Mouse (Mus musculus): ENCODE data around the gene Stra6. TPM values are rescaled to one million over a fixed set of nuclear protein-coding genes. Genes with fewer than 3 reads are reported as not detected.

Gene Stra6
- total and polyA plus RNA-seq, 2 experiments: not detected

GRCm38 (mm10) chr9:58085074-58085473 lies 21.5 kb downstream of the Stra6 start:
- H3K27me3 ChIP-seq (ENCODE audit: control insufficient read depth, insufficient read depth, low read length): no peaks in the 10 kb centered on the region
- H3K4me3 ChIP-seq (ENCODE audit: insufficient read depth, low read depth, low read length): no peak overlapping the region
- no peaks in the 10 kb centered on the region for H3K79me2 ChIP-seq (ENCODE audit: control insufficient read depth, insufficient read depth, low read length)
- peak; percentile 12 for DNase-seq (ENCODE audit: extremely low read depth, low read depth, low spot score)
- TF ChIP-seq CTCF (IDR thresholded peaks at IDR 0.05; ENCODE audit: low read depth, low read length): no peak
- TF ChIP-seq POLR2A (IDR thresholded peaks at IDR 0.05; ENCODE audit: extremely low read depth, insufficient read depth, low read length): no peak
- no peak overlapping the region for H3K27ac ChIP-seq (replicated peaks; ENCODE audit: insufficient read depth, low read depth, low read length)
- peaks cover 6% of the 10 kb centered on the region for H3K4me1 ChIP-seq (ENCODE audit: control insufficient read depth, insufficient read depth, low read length)
- no peak overlapping the region for H3K9ac ChIP-seq (ENCODE audit: low read depth, low read length)
- no peaks in the 10 kb centered on the region for H3K36me3 ChIP-seq (ENCODE audit: control insufficient read depth, insufficient read depth, low read length)
- WGBS: 6% methylated on average over 2 of the region's 2 CpGs

DNA sequence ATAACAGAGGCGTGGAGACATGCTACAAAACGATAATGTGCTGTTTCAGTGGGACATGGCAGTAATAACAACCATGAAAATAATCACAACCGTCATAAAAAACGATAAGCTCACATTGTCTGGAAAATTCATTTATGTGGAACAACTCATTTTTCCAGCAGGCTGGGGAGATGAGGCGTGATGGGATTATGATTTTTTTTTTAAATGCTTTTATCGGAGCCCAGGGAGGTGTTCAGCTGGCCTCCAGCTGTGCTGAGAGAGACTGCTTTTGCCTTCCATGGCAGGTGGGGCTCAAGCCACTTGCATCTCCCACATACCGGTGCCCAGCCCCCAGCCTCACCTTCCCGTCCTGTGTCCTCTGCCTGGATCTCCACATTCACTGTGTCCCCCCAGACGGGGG lies 22.6 kb downstream of the Stra6 start:
- H3K36me3 ChIP-seq (ENCODE audit: control insufficient read depth, insufficient read depth, low read length): no peaks in the 10 kb centered on the region
- no peaks in the 10 kb centered on the region for H3K79me2 ChIP-seq (ENCODE audit: control insufficient read depth, insufficient read depth, low read length)
- H3K9ac ChIP-seq (ENCODE audit: low read depth, low read length): no peak overlapping the region
- 56% methylated on average over 9 of the region's 9 CpGs for WGBS
- H3K27ac ChIP-seq (replicated peaks; ENCODE audit: insufficient read depth, low read depth, low read length): no peak overlapping the region
- no peak overlapping the region for H3K4me3 ChIP-seq (ENCODE audit: insufficient read depth, low read depth, low read length)
- no peak for DNase-seq (ENCODE audit: extremely low read depth, low read depth, low spot score)
- H3K4me1 ChIP-seq (ENCODE audit: control insufficient read depth, insufficient read depth, low read length): peaks cover 6% of the 10 kb centered on the region
- H3K27me3 ChIP-seq (ENCODE audit: control insufficient read depth, insufficient read depth, low read length): no peaks in the 10 kb centered on the region
- TF ChIP-seq CTCF (IDR thresholded peaks at IDR 0.05; ENCODE audit: low read depth, low read length) (no peak), POLR2A (IDR thresholded peaks at IDR 0.05; ENCODE audit: extremely low read depth, insufficient read depth, low read length) (no peak)

GRCm38 (mm10) chr9:58086861-58087260 lies 23.3 kb downstream of the Stra6 start:
- Histone ChIP-seq H3K9ac (ENCODE audit: low read depth, low read length) (no peak overlapping the region), H3K27ac (replicated peaks; ENCODE audit: insufficient read depth, low read depth, low read length) (no peak overlapping the region), H3K79me2 (ENCODE audit: control insufficient read depth, insufficient read depth, low read length) (no peaks in the 10 kb centered on the region), H3K4me1 (ENCODE audit: control insufficient read depth, insufficient read depth, low read length) (peaks cover 10% of the 10 kb centered on the region), H3K36me3 (ENCODE audit: control insufficient read depth, insufficient read depth, low read length) (no peaks in the 10 kb centered on the region), H3K4me3 (ENCODE audit: insufficient read depth, low read depth, low read length) (no peak overlapping the region), H3K27me3 (ENCODE audit: control insufficient read depth, insufficient read depth, low read length) (no peaks in the 10 kb centered on the region)
- no peak for DNase-seq (ENCODE audit: extremely low read depth, low read depth, low spot score)
- WGBS: 84% methylated on average over 7 of the region's 7 CpGs
- TF ChIP-seq POLR2A (IDR thresholded peaks at IDR 0.05; ENCODE audit: extremely low read depth, insufficient read depth, low read length) (no peak), CTCF (IDR thresholded peaks at IDR 0.05; ENCODE audit: low read depth, low read length) (no peak)

DNA sequence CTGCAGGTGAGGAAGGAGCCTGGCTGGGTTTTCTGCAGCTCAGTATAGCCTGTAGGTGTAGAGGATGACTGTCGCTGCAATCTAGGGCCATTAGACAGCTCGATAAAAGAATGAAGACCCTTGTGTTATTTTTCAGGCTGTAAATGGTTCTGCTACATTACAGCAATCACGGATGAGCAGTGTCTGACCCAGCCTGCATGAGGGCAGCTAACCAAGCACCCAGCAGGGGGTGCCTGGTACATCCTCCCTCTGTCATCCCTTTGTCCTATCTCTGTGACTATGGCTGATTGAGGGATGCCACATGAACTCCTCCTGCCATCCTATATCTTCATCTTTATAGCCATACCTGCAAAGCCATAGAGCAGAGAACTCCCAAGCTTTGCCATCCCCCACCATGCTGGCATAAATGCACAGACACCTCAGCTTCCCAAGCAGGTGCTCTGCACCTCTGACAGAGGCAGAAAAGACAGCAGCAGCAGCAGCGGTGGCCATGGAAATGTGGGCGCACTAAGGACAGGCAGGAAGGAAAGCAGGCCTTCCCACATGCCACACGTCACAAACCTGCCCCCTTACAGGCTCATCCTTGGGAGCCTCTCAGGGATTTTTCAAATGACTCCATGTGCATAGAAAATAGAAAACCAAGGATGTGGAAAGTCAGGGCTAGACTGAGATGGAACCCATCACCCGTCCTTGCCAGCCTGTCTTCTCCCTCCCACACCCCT lies 23.9 kb downstream of the Stra6 start:
- 77% methylated on average over 7 of the region's 7 CpGs for WGBS
- no peaks in the 10 kb centered on the region for H3K36me3 ChIP-seq (ENCODE audit: control insufficient read depth, insufficient read depth, low read length)

GRCm38 (mm10) chr9:58091623-58092425 lies 28.2 kb downstream of the Stra6 start:
- Histone ChIP-seq H3K36me3 (ENCODE audit: control insufficient read depth, insufficient read depth, low read length) (no peaks in the 10 kb centered on the region), H3K9ac (ENCODE audit: low read depth, low read length) (no peak overlapping the region), H3K4me1 (ENCODE audit: control insufficient read depth, insufficient read depth, low read length) (peaks cover 11% of the 10 kb centered on the region), H3K27ac (replicated peaks; ENCODE audit: insufficient read depth, low read depth, low read length) (peak overlapping the region; percentile 87), H3K27me3 (ENCODE audit: control insufficient read depth, insufficient read depth, low read length) (no peaks in the 10 kb centered on the region), H3K4me3 (ENCODE audit: insufficient read depth, low read depth, low read length) (no peak overlapping the region), H3K79me2 (ENCODE audit: control insufficient read depth, insufficient read depth, low read length) (no peaks in the 10 kb centered on the region)
- peak; percentile 92 for DNase-seq (ENCODE audit: extremely low read depth, low read depth, low spot score)
- WGBS: 46% methylated on average over 4 of the region's 4 CpGs
- no peak for TF ChIP-seq POLR2A (IDR thresholded peaks at IDR 0.05; ENCODE audit: extremely low read depth, insufficient read depth, low read length)
- no peak for TF ChIP-seq CTCF (IDR thresholded peaks at IDR 0.05; ENCODE audit: low read depth, low read length)

More for the DNA sequence above, 23.9 kb downstream of the Stra6 start:
- no peaks in the 10 kb centered on the region for H3K79me2 ChIP-seq (ENCODE audit: control insufficient read depth, insufficient read depth, low read length)
- H3K4me1 ChIP-seq (ENCODE audit: control insufficient read depth, insufficient read depth, low read length): peaks cover 15% of the 10 kb centered on the region
- no peak overlapping the region for H3K9ac ChIP-seq (ENCODE audit: low read depth, low read length)
- DNase-seq (ENCODE audit: extremely low read depth, low read depth, low spot score): no peak
- TF ChIP-seq CTCF (IDR thresholded peaks at IDR 0.05; ENCODE audit: low read depth, low read length) (peak; percentile 23; the same call in 1 of the 2 replicates), POLR2A (IDR thresholded peaks at IDR 0.05; ENCODE audit: extremely low read depth, insufficient read depth, low read length) (no peak)
- H3K27ac ChIP-seq (replicated peaks; ENCODE audit: insufficient read depth, low read depth, low read length): no peak overlapping the region
- H3K27me3 ChIP-seq (ENCODE audit: control insufficient read depth, insufficient read depth, low read length): no peaks in the 10 kb centered on the region
- no peak overlapping the region for H3K4me3 ChIP-seq (ENCODE audit: insufficient read depth, low read depth, low read length)

All from liver, adult 2 months (tissue).